Mouse (Mus musculus) MEL (cell line): ENCODE measurements at regions not wholly inside any gene's neighbourhood (a gene's known extent, or its start where the extent isn't known, plus 50 kb on each side); places are given as distances from the start of the nearest gene placed in this dataset.

Experiments
- CHD2 ChIP-seq: IDR thresholded peaks from 2 replicates; pipeline ENCODE4 v1.6.1; 2011; ENCODE audit warnings: low read length, improper control_type of control experiment
- CTCF ChIP-seq, 3 experiments: IDR thresholded peaks in 2 of 3; conservative IDR thresholded peaks in 1 of 3; 2 replicates each; pipeline ENCODE4 v1.5.1; 2011 to 2012; ENCODE audit warnings: low read length in 3 of 3, low read depth in 2 of 3, mild to moderate bottlenecking in 2 of 3, improper control_type of control experiment in 1 of 3, inconsistent platforms in 1 of 3, mixed read lengths in 1 of 3, moderate library complexity in 1 of 3; ENCODE audit not compliant: control insufficient read depth in 1 of 3, insufficient read depth in 1 of 3, poor library complexity in 1 of 3, severe bottlenecking in 1 of 3
- MAZ ChIP-seq: IDR thresholded peaks from 2 replicates; pipeline ENCODE4 v1.6.1; 2012; ENCODE audit warnings: low read depth, mild to moderate bottlenecking, inconsistent platforms, low read length, improper control_type of control experiment
- RAD21 ChIP-seq: IDR thresholded peaks from 2 replicates; pipeline ENCODE4 v1.6.1; 2011; ENCODE audit warnings: mild to moderate bottlenecking, low read depth, low read length, improper control_type of control experiment

DNA sequence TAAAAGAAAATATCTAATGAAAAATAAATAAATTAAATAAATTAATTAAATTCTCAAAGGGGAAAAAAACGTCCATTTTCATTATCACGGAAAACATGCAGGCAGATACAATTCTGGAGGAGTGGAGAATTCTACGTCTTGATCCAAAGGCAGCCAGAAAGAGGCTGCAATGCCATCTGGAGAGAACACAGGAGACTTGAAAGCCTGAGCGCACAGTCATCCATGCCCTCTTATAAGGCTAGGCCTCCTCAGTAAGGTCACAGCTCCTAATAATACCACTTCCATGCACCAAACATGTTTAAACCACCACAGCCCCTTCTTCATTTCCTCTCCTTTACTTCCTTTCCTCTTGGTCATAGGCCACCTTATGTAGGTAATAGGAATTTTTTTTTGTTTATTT is 307.1 kb downstream of the Etv1 start:
- TF ChIP-seq RAD21 (no peak), CTCF (IDR thresholded peaks at IDR 0.05 in 2 of 3, conservative IDR thresholded peaks at IDR 0.05 in 1 of 3; ENCODE audit: control insufficient read depth in 1 of 3, insufficient read depth in 1 of 3, low read depth in 2 of 3, low read length in 3 of 3, poor library complexity in 1 of 3, severe bottlenecking in 1 of 3) (no peak), MAZ (no peak), CHD2 (no peak)
